Mouse (Mus musculus) small intestine, adult 2 months (tissue): ENCODE data around the gene Smim26.

Source experiments
- CTCF ChIP-seq: fragments of 200-500 bp; IDR thresholded peaks from 2 replicates; pipeline ENCODE4 v1.5.1; 2012; ENCODE audit warnings: low read depth, mild to moderate bottlenecking, control low read depth, inconsistent platforms, low read length, moderate library complexity, mixed read lengths; ENCODE audit not compliant: insufficient replicate concordance, insufficient read length; ENCODE audit errors: extremely low read depth
- POLR2A ChIP-seq: fragments of 200-500 bp; IDR thresholded peaks from 2 replicates; pipeline ENCODE4 v1.6.1; 2012; ENCODE audit warnings: low read depth, mild to moderate bottlenecking, control low read depth, inconsistent platforms, low read length, moderate library complexity

GRCm38 (mm10) chr2:144547559-144547958 is 46.3 kb upstream of the Smim26 start:
- TF ChIP-seq POLR2A (no peak), CTCF (no peak)
